Mouse (Mus musculus) thymus, adult 2 months (tissue): ENCODE measurements at regions not wholly inside any gene's neighbourhood (a gene's known extent, or its start where the extent isn't known, plus 50 kb on each side); places are given as distances from the start of the nearest gene placed in this dataset.

Source experiments
- DNase-seq: peaks from one replicate; pipeline ENCODE4 v3.0.0; 2021
- H3K27ac ChIP-seq: fragments of 200-500 bp; 2 replicates; pipeline ENCODE4 v1.5.1; 2012; ENCODE audit warnings: low read length, control low read depth; ENCODE audit not compliant: control insufficient read depth, insufficient read depth
- H3K27me3 ChIP-seq: fragments of 200-500 bp; 2 replicates; pipeline ENCODE4 v1.6.1; 2012; ENCODE audit warnings: mild to moderate bottlenecking, low read length, moderate library complexity, mixed read lengths; ENCODE audit not compliant: control insufficient read depth, insufficient read depth
- H3K36me3 ChIP-seq: fragments of 200-500 bp; 2 replicates; pipeline ENCODE4 v1.6.1; 2012; ENCODE audit warnings: mild to moderate bottlenecking, low read length, moderate library complexity; ENCODE audit not compliant: control insufficient read depth, insufficient read depth
- H3K4me1 ChIP-seq: fragments of 200-500 bp; replicated peaks from 2 replicates; pipeline ENCODE4 v1.6.1; 2012; ENCODE audit warnings: low read length; ENCODE audit not compliant: control insufficient read depth, insufficient read depth
- H3K4me3 ChIP-seq: fragments of 200-500 bp; 2 replicates; pipeline ENCODE4 v1.5.1; 2012; ENCODE audit warnings: mild to moderate bottlenecking, low read length, control low read depth, moderate library complexity; ENCODE audit not compliant: control insufficient read depth, insufficient read depth
- CTCF ChIP-seq: fragments of 200-500 bp; IDR thresholded peaks from 2 replicates; pipeline ENCODE4 v1.5.1; 2012; ENCODE audit warnings: mild to moderate bottlenecking, control low read depth, low read length, moderate library complexity, borderline replicate concordance; ENCODE audit not compliant: control insufficient read depth, poor library complexity, insufficient read depth; ENCODE audit errors: extremely low read depth
- POLR2A ChIP-seq: fragments of 200-500 bp; IDR thresholded peaks from 2 replicates; pipeline ENCODE4 v1.6.1; 2012; ENCODE audit warnings: mild to moderate bottlenecking, low read length, control low read depth, moderate library complexity; ENCODE audit not compliant: control insufficient read depth, poor library complexity, insufficient read depth; ENCODE audit errors: extremely low read depth
- WGBS: fragments of 180-500 bp; shearing (Covaris S2); methylation state at CpG from one replicate; pipeline ENCODE4 v1.1.7; 2018; 5-methylcytosine and 5-hydroxymethylcytosine counted together

- H3K4me3 ChIP-seq = no peak overlapping the region
- TF ChIP-seq POLR2A = no peak
- TF ChIP-seq CTCF = no peak
- no peaks in the 10 kb centered on the region for H3K36me3 ChIP-seq
- WGBS = 12% methylated on average over 3 of the region's 3 CpGs
- DNase-seq = no peak
- no peak overlapping the region for H3K27ac ChIP-seq
- H3K27me3 ChIP-seq = no peaks in the 10 kb centered on the region
- H3K4me1 ChIP-seq = no peaks in the 10 kb centered on the region; the same call in 1 of the 2 replicates
These were observed 216.0 kb upstream of the Il12b start for GRCm38 (mm10) chr11:44183823-44184222.

GRCm38 (mm10) chr11:44185218-44185890 lies 214.5 kb upstream of the Il12b start:
- no peaks in the 10 kb centered on the region for H3K36me3 ChIP-seq
- H3K4me3 ChIP-seq = no peak overlapping the region
- H3K4me1 ChIP-seq = no peaks in the 10 kb centered on the region; the same call in 1 of the 2 replicates
- TF ChIP-seq POLR2A (no peak), CTCF (no peak)
- no peaks in the 10 kb centered on the region for H3K27me3 ChIP-seq
- WGBS = 95% methylated on average over 9 of the region's 9 CpGs
- DNase-seq = no peak
- no peak overlapping the region for H3K27ac ChIP-seq

GRCm38 (mm10) chr11:44188202-44188601 lies 211.7 kb upstream of the Il12b start:
- no peak overlapping the region for H3K27ac ChIP-seq
- H3K36me3 ChIP-seq = no peaks in the 10 kb centered on the region
- no peak for TF ChIP-seq POLR2A
- no peaks in the 10 kb centered on the region for H3K27me3 ChIP-seq
- H3K4me1 ChIP-seq = no peaks in the 10 kb centered on the region; the same call in 1 of the 2 replicates
- DNase-seq = no peak
- 93% methylated on average over 2 of the region's 2 CpGs for WGBS
- H3K4me3 ChIP-seq = no peak overlapping the region

- DNase-seq = no peak
- Histone ChIP-seq H3K27me3 (no peaks in the 10 kb centered on the region), H3K4me1 (no peaks in the 10 kb centered on the region), H3K4me3 (no peak overlapping the region), H3K36me3 (no peaks in the 10 kb centered on the region), H3K27ac (no peak overlapping the region)
- TF ChIP-seq POLR2A (no peak), CTCF (no peak)
- 81% methylated on average over 9 of the region's 9 CpGs for WGBS
These were observed 206.1 kb upstream of the Il12b start for GRCm38 (mm10) chr11:44193806-44194205.

- TF ChIP-seq POLR2A (no peak), CTCF (no peak)
- no peak for DNase-seq
- H3K4me1 ChIP-seq = peaks cover 3% of the 10 kb centered on the region; the same call in 1 of the 2 replicates
- no peak overlapping the region for H3K4me3 ChIP-seq
- no peaks in the 10 kb centered on the region for H3K36me3 ChIP-seq
- 97% methylated on average over 2 of the region's 2 CpGs for WGBS
- H3K27ac ChIP-seq = no peak overlapping the region
- H3K27me3 ChIP-seq = no peaks in the 10 kb centered on the region
These were observed 197.1 kb upstream of the Il12b start for GRCm38 (mm10) chr11:44202716-44203115.

GRCm38 (mm10) chr11:44204384-44204783 lies 195.5 kb upstream of the Il12b start:
- peaks cover 3% of the 10 kb centered on the region; the same call in 1 of the 2 replicates for H3K4me1 ChIP-seq
- no peak overlapping the region for H3K27ac ChIP-seq
- H3K4me3 ChIP-seq = no peak overlapping the region
- DNase-seq = no peak
- H3K36me3 ChIP-seq = no peaks in the 10 kb centered on the region
- H3K27me3 ChIP-seq = no peaks in the 10 kb centered on the region
- TF ChIP-seq POLR2A (no peak), CTCF (no peak)
- 5% methylated on average over 3 of the region's 3 CpGs for WGBS

GRCm38 (mm10) chr11:44206866-44207265 lies 193.0 kb upstream of the Il12b start:
- 46% methylated on average over 4 of the region's 4 CpGs for WGBS
- TF ChIP-seq POLR2A (no peak), CTCF (no peak)
- Histone ChIP-seq H3K4me3 (no peak overlapping the region), H3K4me1 (peaks cover 3% of the 10 kb centered on the region; the same call in 1 of the 2 replicates), H3K27me3 (no peaks in the 10 kb centered on the region), H3K36me3 (no peaks in the 10 kb centered on the region), H3K27ac (no peak overlapping the region)
- no peak for DNase-seq
